Mouse (Mus musculus) urinary bladder, postnatal 25 days (tissue): ENCODE results near the gene Atxn2l.

ENCODE experiments used
- DNase-seq: peaks from one replicate; pipeline ENCODE4 v3.0.0; 2022; ENCODE audit warnings: low spot score

Gene Atxn2l

GRCm38 (mm10) chr7:126463004-126463403, 40.2 kb downstream of the Atxn2l start, which contains the start of gene Atp2a1:
TSS of gene Atp2a1 (minus strand) at chr7:126463108.
- DNase-seq = no peak

- DNase-seq = no peak
These were observed 41.6 kb downstream of the Atxn2l start for GRCm38 (mm10) chr7:126461626-126462025.

- no peak for DNase-seq
These were observed 42.4 kb downstream of the Atxn2l start for GRCm38 (mm10) chr7:126460623-126461399.

- DNase-seq = no peak
These were observed 44.2 kb downstream of the Atxn2l start for GRCm38 (mm10) chr7:126458844-126459618.

GRCm38 (mm10) chr7:126458225-126458624, 45.0 kb downstream of the Atxn2l start:
- no peak for DNase-seq

- DNase-seq = no peak
These were observed 46.6 kb downstream of the Atxn2l start for GRCm38 (mm10) chr7:126456382-126457266.

- no peak for DNase-seq
These were observed 48.0 kb downstream of the Atxn2l start for GRCm38 (mm10) chr7:126455242-126455641.

GRCm38 (mm10) chr7:126453861-126454260, 49.4 kb downstream of the Atxn2l start:
- no peak for DNase-seq

- DNase-seq = no peak
These were observed 51.0 kb downstream of the Atxn2l start for GRCm38 (mm10) chr7:126452244-126452643.

GRCm38 (mm10) chr7:126450641-126451040, 52.6 kb downstream of the Atxn2l start:
- no peak for DNase-seq

GRCm38 (mm10) chr7:126449991-126450390, 53.2 kb downstream of the Atxn2l start:
- no peak for DNase-seq

GRCm38 (mm10) chr7:126448481-126448880, 54.8 kb downstream of the Atxn2l start:
- no peak for DNase-seq

- DNase-seq = no peak
These were observed 57.0 kb downstream of the Atxn2l start for GRCm38 (mm10) chr7:126446217-126446616.

GRCm38 (mm10) chr7:126445104-126445815, 58.0 kb downstream of the Atxn2l start:
- no peak for DNase-seq

GRCm38 (mm10) chr7:126444536-126444935, 58.7 kb downstream of the Atxn2l start:
- no peak for DNase-seq

GRCm38 (mm10) chr7:126443997-126444396, 59.2 kb downstream of the Atxn2l start:
- DNase-seq = no peak
